Mouse (Mus musculus): Measurements from ENCODE around the gene Fam98a. TPM values are rescaled to one million over a fixed set of nuclear protein-coding genes. Genes with fewer than 3 reads are reported as not detected.

Gene Fam98a
- polyA plus RNA-seq, 1 experiment, result 94.7 TPM

GRCm38 (mm10) chr17:75523812-75524211 lies 27.9 kb downstream of the Fam98a start:
- H3K4me3 ChIP-seq (ENCODE audit: insufficient read depth, low read length), result no peak overlapping the region
- no peak for TF ChIP-seq CTCF (IDR thresholded peaks at IDR 0.05; ENCODE audit: borderline replicate concordance, insufficient read depth, low read length)
- no peaks in the 10 kb centered on the region for H3K4me1 ChIP-seq (ENCODE audit: control insufficient read depth, insufficient read depth, low read length)
- no peak overlapping the region for H3K27ac ChIP-seq (ENCODE audit: insufficient read depth, low read length)

DNA sequence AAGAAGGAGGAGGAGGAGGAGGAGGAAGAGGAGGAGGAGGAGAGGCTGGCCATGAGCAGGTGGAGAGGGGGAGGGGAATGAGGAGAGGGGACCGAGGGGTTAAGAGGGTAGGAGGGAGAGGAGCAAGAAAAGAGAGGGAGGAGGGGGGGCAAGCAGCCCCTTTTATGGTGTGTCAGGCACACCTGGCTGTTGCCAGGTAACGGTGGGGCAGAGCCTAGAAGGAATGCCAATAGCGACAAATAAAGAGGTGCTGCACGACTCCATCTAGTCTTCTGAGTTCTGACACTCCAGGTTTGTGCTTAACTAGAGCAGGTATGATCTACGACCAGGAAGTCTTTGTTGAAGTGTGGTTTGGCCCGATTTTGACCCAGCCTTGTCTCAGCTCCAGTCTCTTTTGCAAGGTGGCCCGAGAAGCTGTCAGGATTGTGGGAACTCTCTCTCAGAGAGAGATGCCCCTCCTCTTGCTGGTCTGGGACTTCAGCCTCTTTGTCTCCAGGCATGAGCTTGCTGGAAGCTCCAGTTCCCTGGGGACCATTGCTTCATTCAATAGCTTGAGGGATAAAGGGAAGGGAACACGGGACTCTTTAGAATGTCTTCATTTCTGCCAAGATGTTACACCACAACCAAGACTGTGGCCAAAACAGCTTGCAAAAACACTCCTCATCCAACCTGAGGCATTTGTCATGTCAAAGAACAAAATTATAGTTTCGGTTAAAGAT lies 29.2 kb downstream of the Fam98a start:
- Histone ChIP-seq H3K4me3 (ENCODE audit: insufficient read depth, low read length) (no peak overlapping the region), H3K27ac (ENCODE audit: insufficient read depth, low read length) (no peak overlapping the region), H3K4me1 (ENCODE audit: control insufficient read depth, insufficient read depth, low read length) (no peaks in the 10 kb centered on the region)
- no peak for TF ChIP-seq CTCF (IDR thresholded peaks at IDR 0.05; ENCODE audit: borderline replicate concordance, insufficient read depth, low read length)
- TF ChIP-seq POLR2A (IDR thresholded peaks at IDR 0.05; ENCODE audit: low read depth, low read length), result no peak

GRCm38 (mm10) chr17:75521236-75521842 lies 30.4 kb downstream of the Fam98a start:
- Histone ChIP-seq H3K27ac (ENCODE audit: insufficient read depth, low read length) (no peak overlapping the region), H3K4me1 (ENCODE audit: control insufficient read depth, insufficient read depth, low read length) (peaks cover 2% of the 10 kb centered on the region; the same call in 1 of the 2 replicates), H3K4me3 (ENCODE audit: insufficient read depth, low read length) (no peak overlapping the region)
- no peak for TF ChIP-seq POLR2A (IDR thresholded peaks at IDR 0.05; ENCODE audit: low read depth, low read length)
- no peak for TF ChIP-seq CTCF (IDR thresholded peaks at IDR 0.05; ENCODE audit: borderline replicate concordance, insufficient read depth, low read length)

DNA sequence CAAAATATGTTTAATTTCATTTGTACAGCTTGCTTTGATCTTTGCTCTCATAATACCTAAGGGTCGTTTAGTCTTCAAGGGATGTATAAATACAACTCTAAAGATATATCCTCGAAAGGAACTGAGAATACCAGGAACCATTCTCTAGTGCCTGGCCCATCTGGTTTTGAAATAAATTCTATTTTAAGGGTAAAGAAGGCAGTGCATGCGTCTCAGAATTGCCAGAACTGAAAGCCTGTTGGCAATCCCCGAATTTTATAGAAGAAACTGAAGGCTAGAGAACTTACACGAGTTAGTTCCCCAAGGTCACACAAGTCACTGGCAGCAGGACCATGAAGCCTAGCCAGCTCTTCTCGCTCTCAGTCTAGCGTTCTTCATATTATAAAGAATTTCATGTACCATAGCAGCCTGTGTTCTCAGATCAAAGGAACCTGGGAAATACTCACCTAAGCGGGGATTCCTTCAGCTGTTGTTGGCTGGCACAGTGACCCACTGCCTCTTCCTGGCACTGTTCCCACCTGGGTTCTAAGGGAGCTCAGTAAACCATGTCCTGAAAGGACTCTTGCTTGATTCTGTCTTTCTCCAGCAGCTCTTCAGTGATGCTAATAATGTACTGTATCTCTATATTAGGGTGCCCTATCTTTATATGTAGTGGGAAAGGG lies 32.4 kb downstream of the Fam98a start:
- H3K27ac ChIP-seq (ENCODE audit: insufficient read depth, low read length), result no peak overlapping the region
- H3K4me1 ChIP-seq (ENCODE audit: control insufficient read depth, insufficient read depth, low read length), result peaks cover 2% of the 10 kb centered on the region; the same call in 1 of the 2 replicates
- no peak overlapping the region for H3K4me3 ChIP-seq (ENCODE audit: insufficient read depth, low read length)
- TF ChIP-seq POLR2A (IDR thresholded peaks at IDR 0.05; ENCODE audit: low read depth, low read length), result no peak
- TF ChIP-seq CTCF (IDR thresholded peaks at IDR 0.05; ENCODE audit: borderline replicate concordance, insufficient read depth, low read length), result no peak

DNA sequence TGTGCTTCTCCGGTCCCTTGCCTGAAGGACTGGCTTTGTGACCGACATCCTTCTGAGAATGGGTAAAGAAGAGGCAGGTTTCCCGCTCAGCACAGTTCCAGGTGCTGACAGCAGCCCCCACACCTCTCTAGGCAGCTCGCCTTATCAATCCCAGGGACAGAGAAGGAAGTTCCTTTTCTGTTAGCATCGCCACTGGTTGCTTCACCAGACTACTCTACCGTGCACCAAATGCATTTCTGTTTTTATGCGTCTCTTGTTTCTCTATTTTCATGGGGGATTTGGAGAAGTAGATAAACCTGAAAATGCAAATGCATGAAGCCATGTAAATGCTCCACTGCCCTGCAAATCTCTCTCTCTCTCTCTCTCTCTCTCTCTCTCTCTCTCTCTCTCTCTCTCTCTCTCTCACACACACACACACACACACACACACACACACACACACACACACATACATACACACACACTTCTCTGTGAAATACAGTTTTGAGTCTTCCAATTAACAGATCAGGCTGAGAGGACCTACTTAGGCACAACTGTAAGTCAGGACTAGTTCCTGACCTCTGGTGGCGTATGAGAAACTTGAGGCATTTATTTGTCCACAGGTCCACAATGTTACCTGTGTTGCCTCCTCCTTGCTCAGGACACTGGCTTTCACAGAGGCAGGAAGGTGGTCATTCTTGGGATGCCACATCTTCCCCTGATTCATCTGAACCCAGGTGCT lies 33.4 kb downstream of the Fam98a start:
- TF ChIP-seq POLR2A (IDR thresholded peaks at IDR 0.05; ENCODE audit: low read depth, low read length), result no peak
- no peak for TF ChIP-seq CTCF (IDR thresholded peaks at IDR 0.05; ENCODE audit: borderline replicate concordance, insufficient read depth, low read length)
- Histone ChIP-seq H3K4me1 (ENCODE audit: control insufficient read depth, insufficient read depth, low read length) (peaks cover 2% of the 10 kb centered on the region; the same call in 1 of the 2 replicates), H3K4me3 (ENCODE audit: insufficient read depth, low read length) (no peak overlapping the region), H3K27ac (ENCODE audit: insufficient read depth, low read length) (no peak overlapping the region)

GRCm38 (mm10) chr17:75516591-75516990 lies 35.2 kb downstream of the Fam98a start:
- Histone ChIP-seq H3K27ac (ENCODE audit: insufficient read depth, low read length) (no peak overlapping the region), H3K4me3 (ENCODE audit: insufficient read depth, low read length) (no peak overlapping the region), H3K4me1 (ENCODE audit: control insufficient read depth, insufficient read depth, low read length) (peaks cover 2% of the 10 kb centered on the region; the same call in 1 of the 2 replicates)
- TF ChIP-seq POLR2A (IDR thresholded peaks at IDR 0.05; ENCODE audit: low read depth, low read length) (no peak), CTCF (IDR thresholded peaks at IDR 0.05; ENCODE audit: borderline replicate concordance, insufficient read depth, low read length) (no peak)

GRCm38 (mm10) chr17:75509257-75509656 lies 42.5 kb downstream of the Fam98a start:
- no peak overlapping the region for H3K27ac ChIP-seq (ENCODE audit: insufficient read depth, low read length)
- no peaks in the 10 kb centered on the region; the same call in 1 of the 2 replicates for H3K4me1 ChIP-seq (ENCODE audit: control insufficient read depth, insufficient read depth, low read length)
- H3K4me3 ChIP-seq (ENCODE audit: insufficient read depth, low read length), result no peak overlapping the region
- TF ChIP-seq POLR2A (IDR thresholded peaks at IDR 0.05; ENCODE audit: low read depth, low read length), result no peak
- no peak for TF ChIP-seq CTCF (IDR thresholded peaks at IDR 0.05; ENCODE audit: borderline replicate concordance, insufficient read depth, low read length)

- Histone ChIP-seq H3K4me3 (ENCODE audit: insufficient read depth, low read length) (no peak overlapping the region), H3K4me1 (ENCODE audit: control insufficient read depth, insufficient read depth, low read length) (no peaks in the 10 kb centered on the region; the same call in 1 of the 2 replicates), H3K27ac (ENCODE audit: insufficient read depth, low read length) (no peak overlapping the region)
- no peak for TF ChIP-seq POLR2A (IDR thresholded peaks at IDR 0.05; ENCODE audit: low read depth, low read length)
Observed at GRCm38 (mm10) chr17:75506708-75507641, 44.8 kb downstream of the Fam98a start.
